Mouse (Mus musculus) G1E (cell line): Measurements from ENCODE around the gene Defb23.

Experiments
- CTCF ChIP-seq: IDR thresholded peaks from 2 replicates; pipeline ENCODE4 v1.5.1; 2012; ENCODE audit warnings: low read depth, low read length, inconsistent platforms, mixed read lengths
- GATA1 ChIP-seq: IDR thresholded peaks from 2 replicates; pipeline ENCODE4 v1.6.1; 2012; ENCODE audit warnings: borderline replicate concordance, low read length, inconsistent platforms, mixed read lengths
- GATA2 ChIP-seq: IDR thresholded peaks from 2 replicates; pipeline ENCODE4 v1.6.1; 2012; ENCODE audit warnings: low read depth, low read length, inconsistent platforms, borderline replicate concordance
- POLR2AphosphoS5 ChIP-seq: IDR thresholded peaks from 2 replicates; pipeline ENCODE4 v1.6.1; 2012; ENCODE audit warnings: low read depth, low read length, inconsistent platforms; ENCODE audit not compliant: insufficient replicate concordance

- TF ChIP-seq CTCF, result no peak
- TF ChIP-seq GATA1, result no peak
- TF ChIP-seq POLR2AphosphoS5, result no peak
- TF ChIP-seq GATA2, result no peak
Observed at GRCm38 (mm10) chr2:152414591-152415165, 49.7 kb downstream of the Defb23 start, which contains the start of gene Zcchc3.
